Mouse (Mus musculus) large intestine, adult 2 months (tissue): Measurements from ENCODE around the gene Dbn1. TPM values are rescaled to one million over a fixed set of nuclear protein-coding genes. Genes with fewer than 3 reads are reported as not detected.

Experiments used
- DNase-seq: peaks from one replicate; pipeline ENCODE4 v3.0.0-alpha.2; 2012; ENCODE audit warnings: low read depth, low spot score
- WGBS: fragments of 180-500 bp; shearing (Covaris S2); methylation state at CpG from one replicate; pipeline ENCODE4 v1.1.7; 2018; 5-methylcytosine and 5-hydroxymethylcytosine counted together
- polyA plus RNA-seq: library from polyadenylated mRNA; depleted of rRNA; stranded (reverse); fragments of >200 nt; gene quantifications from 2 replicates; pipeline ENCODE4 v1.2.3, GENCODE M21; 2012

Gene Dbn1
- polyA plus RNA-seq, 1 experiment: 8.2 TPM

DNA sequence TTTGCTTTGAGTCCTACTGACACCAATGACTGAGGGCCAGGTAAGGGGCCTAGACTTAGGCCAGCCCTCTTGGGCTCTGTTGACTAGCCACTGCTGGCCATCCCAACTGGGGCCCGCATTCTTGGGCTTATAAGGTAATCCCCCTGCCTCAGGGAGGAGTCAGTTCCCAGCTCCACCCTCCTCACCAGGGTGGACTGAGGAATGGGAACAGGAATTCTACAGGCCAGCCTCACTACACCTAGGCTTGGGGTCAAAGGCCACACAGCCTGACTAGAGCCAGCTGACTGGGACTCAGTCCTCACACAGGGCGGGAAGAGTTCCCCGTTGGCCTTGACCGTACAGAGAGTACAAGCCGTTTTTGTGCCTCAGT lies 23.6 kb upstream of the Dbn1 start:
- 44% methylated on average over 5 of the region's 5 CpGs for WGBS
- DNase-seq: no peak

DNA sequence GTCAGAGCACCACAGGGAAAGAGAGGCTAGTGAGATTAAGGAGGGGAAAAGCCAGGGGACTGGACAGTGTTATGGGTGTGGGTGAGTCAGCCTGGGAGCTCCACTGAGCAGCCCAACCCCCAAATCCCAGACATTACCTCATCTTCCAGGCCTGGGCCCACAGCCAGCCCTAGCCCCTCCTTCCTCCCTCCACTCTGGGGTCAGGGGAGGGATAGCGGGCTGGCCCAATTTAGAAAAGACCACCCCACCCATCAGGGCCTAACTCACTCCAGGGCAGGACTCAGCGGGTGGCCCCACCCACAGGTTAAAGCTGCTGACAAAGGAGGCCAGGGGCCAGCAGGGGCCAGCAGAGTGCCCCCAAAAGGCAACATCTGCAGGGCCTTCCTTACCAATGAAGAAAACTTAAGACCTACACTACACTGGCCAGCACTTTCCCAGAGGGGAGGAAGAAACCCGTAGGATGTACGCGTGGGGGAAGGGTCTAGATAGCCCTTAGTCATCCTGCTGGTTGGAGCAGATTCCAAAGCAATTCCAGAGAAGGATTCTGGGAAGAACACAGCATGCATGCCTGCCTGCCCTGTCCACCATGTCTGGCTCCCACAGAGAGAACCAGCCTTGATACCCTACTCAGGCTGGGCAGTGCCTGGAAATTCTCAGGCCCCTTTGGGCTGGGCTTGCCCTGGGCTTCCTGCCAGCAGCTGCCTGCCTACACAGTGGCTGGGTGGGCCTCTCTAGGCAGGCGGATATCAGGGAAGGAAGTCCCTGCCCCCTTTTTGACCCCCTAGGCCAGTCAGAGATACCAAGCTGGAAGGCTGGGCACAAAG lies 23.0 kb upstream of the Dbn1 start:
- DNase-seq: no peak
- 45% methylated on average over 6 of the region's 6 CpGs for WGBS

GRCm38 (mm10) chr13:55510332-55510667 lies 22.4 kb upstream of the Dbn1 start:
- 54% methylated on average over 3 of the region's 3 CpGs for WGBS
- DNase-seq: no peak

- whole genome bisulfite sequencing: 94% methylated on average over 10 of the region's 10 CpGs
- no peak for DNase-seq
These were observed 20.6 kb upstream of the Dbn1 start for GRCm38 (mm10) chr13:55508531-55508930.

DNA sequence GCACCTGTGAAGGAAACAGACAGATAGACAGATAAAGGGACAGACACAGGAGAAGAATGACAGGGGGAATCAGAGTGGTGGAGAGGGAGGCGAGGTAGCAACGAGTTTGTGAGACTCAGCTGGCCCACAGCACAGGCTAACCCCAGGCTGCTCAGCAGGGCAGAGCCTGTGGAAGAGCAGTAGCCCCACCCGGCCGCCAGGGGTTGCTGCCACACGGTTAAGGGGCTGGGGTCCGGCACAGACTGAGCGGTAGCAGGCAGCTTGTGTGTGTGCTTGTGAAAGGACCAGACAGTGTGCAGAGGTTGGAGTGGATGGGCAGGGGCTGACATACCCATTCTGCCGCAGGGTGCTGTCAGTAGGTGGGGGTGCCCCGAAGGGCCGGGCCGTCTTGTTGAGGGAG lies 20.0 kb upstream of the Dbn1 start:
- WGBS: 77% methylated on average over 11 of the region's 11 CpGs

GRCm38 (mm10) chr13:55506697-55507096 lies 18.8 kb upstream of the Dbn1 start:
- DNase-seq: no peak
- 81% methylated on average over 10 of the region's 10 CpGs for WGBS

More for the DNA sequence above, 20.0 kb upstream of the Dbn1 start:
- no peak for DNase-seq

- WGBS: 86% methylated on average over 9 of the region's 9 CpGs
- DNase-seq: no peak
These were observed 17.9 kb upstream of the Dbn1 start for GRCm38 (mm10) chr13:55505810-55506209.

GRCm38 (mm10) chr13:55504390-55504789 lies 16.5 kb upstream of the Dbn1 start:
- no peak for DNase-seq
- WGBS: 84% methylated on average over 5 of the region's 5 CpGs

- WGBS: 75% methylated on average over 8 of the region's 8 CpGs
These were observed 14.5 kb upstream of the Dbn1 start for GRCm38 (mm10) chr13:55502405-55502804.

GRCm38 (mm10) chr13:55500575-55500974 lies 12.7 kb upstream of the Dbn1 start:
- 72% methylated on average over 10 of the region's 10 CpGs for WGBS
- no peak for DNase-seq

More at GRCm38 (mm10) chr13:55502405-55502804, 14.5 kb upstream of the Dbn1 start:
- DNase-seq: no peak

DNA sequence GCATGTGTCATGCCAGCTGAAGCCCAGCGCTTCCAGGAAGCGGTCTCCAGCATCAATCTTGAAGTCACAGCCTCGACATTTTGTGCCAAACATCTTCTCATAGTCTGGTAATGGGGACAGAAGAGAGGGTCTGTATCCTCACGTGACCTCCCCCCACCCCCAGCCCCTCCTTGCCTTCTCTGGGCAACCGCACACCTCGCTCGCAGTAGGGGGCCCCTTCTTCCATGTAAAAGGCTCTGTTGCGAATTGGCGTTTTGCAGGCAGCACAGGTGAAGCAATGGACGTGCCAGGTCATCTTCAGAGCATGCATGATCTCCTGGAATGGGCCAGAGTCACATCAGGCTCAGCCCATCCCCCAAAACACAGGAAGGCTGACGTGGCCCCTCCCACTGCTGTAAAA lies 11.0 kb upstream of the Dbn1 start:
- DNase-seq: no peak
- WGBS: 63% methylated on average over 11 of the region's 11 CpGs

- DNase-seq: no peak
- 20% methylated on average over 6 of the region's 6 CpGs for WGBS
These were observed 8.8 kb upstream of the Dbn1 start for GRCm38 (mm10) chr13:55496661-55497060.

GRCm38 (mm10) chr13:55495702-55496101 lies 7.8 kb upstream of the Dbn1 start:
- 43% methylated on average over 4 of the region's 4 CpGs for WGBS
- DNase-seq: no peak

DNA sequence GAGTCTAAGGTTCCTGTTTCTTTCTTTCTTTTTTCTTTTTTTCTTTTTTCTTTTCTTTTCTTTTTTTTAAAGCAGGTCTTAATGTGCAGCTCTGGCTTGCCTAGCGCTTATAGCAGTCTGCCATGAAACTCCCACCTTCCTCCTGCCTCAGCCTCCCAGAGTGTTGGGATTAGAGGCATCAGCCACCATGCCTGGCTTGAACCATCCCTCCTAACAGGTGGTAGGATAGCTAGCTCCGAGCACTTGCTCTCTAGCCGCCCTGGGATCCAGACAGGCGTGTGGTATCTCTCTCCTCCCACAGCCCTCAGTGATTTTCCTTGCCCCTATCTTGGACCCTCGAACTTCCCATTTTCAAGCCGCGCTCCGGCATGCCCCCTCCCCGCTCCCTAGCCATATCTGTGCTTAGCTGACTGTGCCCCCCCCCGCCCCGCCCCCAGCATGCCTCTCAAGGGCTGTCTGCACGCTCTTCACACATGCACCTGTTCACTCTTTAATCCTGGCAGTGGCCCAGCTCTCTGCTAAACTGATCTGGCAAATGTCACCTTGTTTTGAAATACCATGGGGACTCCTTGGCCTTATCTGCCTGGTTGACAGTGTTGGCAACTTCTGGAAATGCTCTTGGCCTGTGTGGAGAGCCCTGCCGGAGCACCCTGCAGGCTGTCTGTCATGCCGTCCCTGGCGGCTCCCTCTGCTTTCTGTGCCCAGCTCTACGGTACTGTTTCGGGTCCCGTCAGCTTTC lies 7.1 kb upstream of the Dbn1 start:
- 10% methylated on average over 18 of the region's 18 CpGs for WGBS
- DNase-seq: no peak

DNA sequence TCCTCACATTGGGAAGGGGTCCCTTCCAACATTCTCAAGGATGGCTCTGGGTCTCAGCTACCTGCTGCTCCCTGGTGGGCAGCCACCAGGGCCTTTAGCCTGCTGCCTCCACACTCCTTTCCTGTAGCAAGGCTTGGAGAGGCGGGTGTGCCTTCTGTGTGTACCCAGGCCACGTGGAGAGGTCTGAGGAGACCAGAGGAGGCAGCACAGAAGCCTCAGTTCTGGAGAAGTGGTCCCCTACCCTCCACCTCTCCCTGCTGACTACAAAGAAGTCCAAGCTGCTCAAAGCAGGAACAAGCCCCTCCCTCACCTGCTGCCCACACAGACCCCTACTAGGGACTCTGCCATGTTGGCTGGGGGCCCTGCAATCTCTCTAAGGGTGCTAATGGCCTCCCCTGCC lies 6.3 kb upstream of the Dbn1 start:
- no peak for DNase-seq

GRCm38 (mm10) chr13:55486916-55487577 lies 864 bp downstream of the Dbn1 start:
- no peak for DNase-seq
- WGBS: 3% methylated on average over 29 of the region's 29 CpGs

More for the DNA sequence above, 6.3 kb upstream of the Dbn1 start:
- 43% methylated on average over 2 of the region's 2 CpGs for WGBS

DNA sequence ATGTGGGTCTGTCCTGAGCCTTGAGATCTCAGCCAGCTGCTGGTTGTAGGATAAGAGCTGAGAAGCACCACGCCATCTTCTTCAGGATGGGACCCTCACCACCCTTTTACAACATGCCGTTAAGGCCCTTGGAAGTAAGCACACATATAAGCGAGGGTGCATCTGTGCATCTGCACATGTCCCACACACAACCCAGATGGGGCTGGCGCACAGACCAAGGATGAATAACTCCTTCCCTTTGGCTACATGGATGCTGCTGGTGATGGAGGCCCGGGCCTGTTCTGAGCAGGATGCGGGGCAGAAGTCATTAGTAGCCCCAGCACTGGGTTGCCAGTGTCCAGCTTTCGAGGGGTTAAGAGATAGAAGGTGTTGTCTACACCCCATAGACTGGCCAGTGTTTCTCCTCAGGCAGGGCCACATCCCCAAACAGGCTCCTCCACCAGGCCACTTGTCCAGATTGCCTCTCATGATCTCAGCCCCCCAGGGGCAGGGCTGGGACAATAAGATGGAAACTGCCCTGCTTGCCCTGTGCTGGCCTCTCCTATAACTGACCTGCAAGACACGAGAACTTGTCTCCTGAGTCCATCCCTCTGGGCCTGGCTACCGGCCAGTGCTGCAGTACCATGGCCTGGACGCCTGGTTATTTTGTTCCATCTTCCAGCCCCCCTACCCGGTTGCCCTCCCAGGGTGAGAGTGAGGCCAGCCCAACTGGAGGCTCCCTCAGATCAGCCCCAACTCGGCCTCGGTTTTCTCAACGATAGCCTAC lies 1.7 kb downstream of the Dbn1 start:
- 47% methylated on average over 14 of the region's 14 CpGs for WGBS
- no peak for DNase-seq

GRCm38 (mm10) chr13:55484520-55485088 lies 3.3 kb downstream of the Dbn1 start:
- 45% methylated on average over 7 of the region's 7 CpGs for WGBS
- no peak for DNase-seq

DNA sequence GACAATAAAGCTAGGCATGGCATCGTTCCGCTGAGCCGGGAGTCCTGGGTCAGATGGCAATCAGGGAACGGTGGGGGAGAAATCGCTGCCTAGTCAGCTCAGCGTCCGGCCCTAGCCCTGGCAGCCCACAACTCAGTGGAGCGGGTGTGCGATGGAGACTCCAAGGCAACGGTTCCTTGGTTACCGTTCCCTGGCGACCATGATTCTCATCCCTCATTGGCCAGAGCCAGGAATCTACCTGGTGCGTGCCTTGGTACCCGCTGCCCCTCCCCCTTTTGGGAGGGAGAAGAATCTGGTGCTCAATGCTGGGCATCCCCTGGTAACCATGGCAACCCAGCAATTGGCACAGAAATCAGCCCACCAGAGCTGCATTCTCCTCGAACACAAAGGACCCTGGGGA lies 4.3 kb downstream of the Dbn1 start:
- DNase-seq: no peak
- WGBS: 60% methylated on average over 15 of the region's 15 CpGs

DNA sequence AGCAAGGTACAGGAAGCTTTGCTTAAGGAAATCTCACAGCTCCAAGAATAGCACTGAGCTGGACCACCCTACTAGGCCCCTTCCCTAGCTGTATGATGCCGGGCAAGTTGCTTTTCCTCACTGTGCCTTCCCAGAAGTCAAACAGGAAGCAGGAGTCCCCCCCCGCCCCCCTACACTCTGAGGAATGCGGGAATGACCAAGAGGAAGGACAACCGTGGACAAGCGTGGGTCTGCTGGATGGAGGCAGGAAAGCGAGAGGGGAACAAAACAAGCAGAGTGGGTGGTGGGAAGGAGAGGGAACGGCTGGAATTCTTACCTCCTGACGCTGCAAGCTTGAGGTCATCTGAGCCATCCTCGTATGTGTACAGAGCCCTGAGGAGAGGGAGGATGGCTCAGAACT lies 4.8 kb downstream of the Dbn1 start:
- DNase-seq: no peak
- WGBS: 49% methylated on average over 9 of the region's 9 CpGs
